Mouse (Mus musculus) hindbrain, embryonic 10.5 days (tissue): ENCODE results near the gene Ezr. TPM values are rescaled to one million over a fixed set of nuclear protein-coding genes. Genes with fewer than 3 reads are reported as not detected.

ENCODE experiments used
- DNase-seq: peaks from one replicate; pipeline ENCODE4 v3.0.0-alpha.2; 2017; ENCODE audit warnings: low spot score
- H3K27ac ChIP-seq: fragments of 300-500 bp; sonication (generic); 2 replicates; pipeline ENCODE4 v1.5.1; 2016; ENCODE audit warnings: mild to moderate bottlenecking, moderate library complexity
- H3K27me3 ChIP-seq: fragments of 300-500 bp; sonication (generic); 2 replicates; pipeline ENCODE4 v1.6.1; 2016; ENCODE audit warnings: mild to moderate bottlenecking; ENCODE audit not compliant: poor library complexity, insufficient read depth, severe bottlenecking
- H3K36me3 ChIP-seq: fragments of 300-500 bp; sonication (generic); 2 replicates; pipeline ENCODE4 v1.6.1; 2016; ENCODE audit warnings: mild to moderate bottlenecking, moderate library complexity
- H3K4me1 ChIP-seq: fragments of 300-500 bp; sonication (generic); replicated peaks from 2 replicates; pipeline ENCODE4 v1.6.1; 2016; ENCODE audit warnings: mild to moderate bottlenecking
- H3K4me3 ChIP-seq: fragments of 300-500 bp; sonication (generic); 2 replicates; pipeline ENCODE4 v1.5.1; 2016; ENCODE audit warnings: mild to moderate bottlenecking, moderate library complexity
- H3K9me3 ChIP-seq: fragments of 300-500 bp; sonication (generic); 2 replicates; pipeline ENCODE4 v1.6.1; 2016; ENCODE audit warnings: mild to moderate bottlenecking, moderate library complexity
- WGBS: fragments of 180-500 bp; shearing (Covaris S2); methylation state at CpG from one replicate; pipeline ENCODE4 v1.1.7; 2016; 5-methylcytosine and 5-hydroxymethylcytosine counted together
- polyA plus RNA-seq: library from polyadenylated mRNA; unstranded; fragments of >200 nt; fragmentation: Nextera tagmentation; extraction: Ambion mirVana; gene quantifications from 2 replicates; pipeline ENCODE4 v1.2.1, GENCODE M21; 2016

Gene Ezr
- polyA plus RNA-seq, 1 experiment from 2014 or later: 99.4 TPM

DNA sequence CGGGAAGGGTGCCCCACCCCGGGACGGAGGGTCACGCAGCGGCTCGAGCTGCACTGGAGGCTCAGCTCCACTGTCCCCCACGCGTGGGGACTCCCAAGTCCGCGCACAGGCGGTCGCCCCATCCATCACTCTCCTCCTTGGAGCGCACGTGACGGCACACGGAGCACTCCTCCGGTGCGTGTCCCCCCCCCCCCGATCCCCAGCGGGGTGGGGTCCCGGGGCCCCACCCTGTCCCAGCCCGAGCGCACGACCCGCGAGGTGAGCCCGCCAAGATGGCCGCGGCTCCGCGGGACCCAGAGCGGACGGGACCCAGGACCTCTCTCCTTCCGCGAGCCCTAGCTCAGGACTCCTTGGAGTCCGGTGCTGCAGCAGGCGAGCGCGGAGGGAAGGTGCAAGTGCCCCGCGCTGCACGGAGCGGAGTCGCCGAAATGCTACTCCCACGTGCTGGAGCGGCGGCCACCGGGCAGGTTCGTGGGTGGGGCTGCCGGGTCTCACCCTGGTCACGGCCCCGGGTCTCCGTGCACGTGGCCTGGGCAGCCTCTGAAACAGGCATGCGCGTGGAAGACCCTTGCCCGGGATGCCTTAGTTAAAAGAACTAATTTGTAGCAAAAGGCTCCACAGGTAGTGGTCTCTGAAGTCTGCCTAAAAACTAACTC, 550 bp upstream of the Ezr start:
- Histone ChIP-seq H3K4me1 (peaks cover 46% of the 10 kb centered on the region), H3K27me3 (peaks cover 46% of the 10 kb centered on the region), H3K27ac (peak overlapping the region; percentile 96), H3K9me3 (no peaks in the 10 kb centered on the region), H3K36me3 (no peaks in the 10 kb centered on the region), H3K4me3 (peak overlapping the region; percentile 92)
- peak; percentile 72 for DNase-seq
- under 1% methylated on average over 57 of the region's 58 CpGs for WGBS

DNA sequence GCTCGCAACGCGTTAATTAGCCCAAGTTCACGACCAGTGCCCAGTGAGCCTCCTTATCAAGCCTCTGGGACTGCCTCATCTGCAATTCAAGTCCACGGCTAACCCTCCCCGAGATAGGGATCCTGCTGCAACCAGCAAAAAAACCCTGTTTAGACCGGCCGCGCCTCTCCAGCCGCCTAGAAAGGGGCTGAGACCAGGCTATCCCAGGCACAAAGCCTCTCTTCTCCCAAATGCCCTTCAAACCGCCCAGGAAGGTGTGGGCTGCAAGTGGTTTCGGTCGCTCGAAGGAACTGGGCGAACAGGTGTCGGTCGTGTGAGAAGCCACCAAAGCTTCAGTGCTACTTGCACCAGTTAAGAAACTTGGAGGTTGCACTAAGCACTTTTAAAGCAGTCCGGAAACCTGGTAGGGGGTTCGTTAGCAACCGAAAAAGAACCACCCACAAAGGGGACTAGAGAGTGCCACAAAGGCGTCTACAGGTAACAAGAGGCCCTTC, 504 bp downstream of the Ezr start:
- Histone ChIP-seq H3K4me3 (peak overlapping the region; percentile 92), H3K27me3 (peaks cover 46% of the 10 kb centered on the region), H3K27ac (peak overlapping the region; percentile 96), H3K9me3 (no peaks in the 10 kb centered on the region), H3K4me1 (peaks cover 56% of the 10 kb centered on the region), H3K36me3 (no peaks in the 10 kb centered on the region)
- peak; percentile 53 for DNase-seq
- under 1% methylated on average over 21 of the region's 21 CpGs for WGBS

DNA sequence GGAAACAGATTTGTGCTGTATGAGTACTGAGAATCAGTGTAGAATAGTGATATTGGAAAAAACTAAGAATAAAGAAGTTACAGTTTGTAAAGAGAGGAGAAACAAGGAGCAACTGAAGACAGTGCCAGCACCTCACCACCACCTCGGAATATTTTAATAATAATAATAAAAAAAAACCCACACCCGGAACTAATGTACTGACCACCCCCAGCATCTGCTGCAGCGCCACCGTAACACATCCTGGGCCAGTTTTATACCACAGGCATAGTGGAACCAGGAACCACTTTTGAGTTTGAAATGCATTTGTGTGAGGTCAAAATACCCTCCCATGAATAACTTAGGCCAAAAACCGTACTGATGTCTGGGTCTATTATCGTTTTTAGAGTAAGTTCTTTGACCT, 1.3 kb downstream of the Ezr start:
- peak overlapping the region; percentile 92 for H3K4me3 ChIP-seq
- 54% methylated on average over 6 of the region's 6 CpGs for WGBS
- H3K4me1 ChIP-seq: peaks cover 64% of the 10 kb centered on the region
- peaks cover 46% of the 10 kb centered on the region for H3K27me3 ChIP-seq
- H3K27ac ChIP-seq: no peak overlapping the region
- H3K36me3 ChIP-seq: no peaks in the 10 kb centered on the region
- H3K9me3 ChIP-seq: no peaks in the 10 kb centered on the region
- no peak for DNase-seq

DNA sequence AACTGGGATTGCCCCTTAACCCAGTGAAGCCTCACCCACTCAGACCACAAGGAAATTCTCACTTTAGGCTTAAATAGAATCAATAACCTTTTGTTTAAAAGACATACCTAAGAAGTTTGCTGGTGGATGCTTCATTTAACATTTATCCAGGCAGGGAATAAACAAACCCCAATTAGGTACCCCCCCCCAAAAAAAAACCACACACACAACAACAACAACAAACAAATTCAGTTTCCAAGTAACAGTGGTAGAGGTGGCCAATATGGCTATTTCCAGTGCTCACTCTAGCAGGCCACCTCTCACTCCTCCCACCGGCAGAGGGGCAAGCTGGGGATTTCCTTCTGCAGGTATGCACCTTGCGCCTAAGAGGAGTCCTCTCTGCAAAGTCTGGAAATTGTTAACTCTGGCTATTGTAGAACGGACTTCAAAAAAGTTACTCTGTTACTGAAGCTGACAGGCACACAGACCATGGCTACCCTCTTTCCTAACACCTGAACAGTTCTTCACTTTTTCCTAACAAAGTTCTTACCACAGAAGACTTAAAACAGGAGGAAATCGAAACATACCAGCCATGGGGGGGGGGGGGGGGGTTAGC, 2.0 kb downstream of the Ezr start:
- H3K27me3 ChIP-seq: peaks cover 46% of the 10 kb centered on the region
- H3K4me1 ChIP-seq: peaks cover 71% of the 10 kb centered on the region
- H3K27ac ChIP-seq: no peak overlapping the region
- H3K9me3 ChIP-seq: no peaks in the 10 kb centered on the region
- DNase-seq: no peak
- H3K4me3 ChIP-seq: peak overlapping the region; percentile 92
- no peaks in the 10 kb centered on the region for H3K36me3 ChIP-seq
- WGBS: 53% methylated on average over 4 of the region's 4 CpGs

DNA sequence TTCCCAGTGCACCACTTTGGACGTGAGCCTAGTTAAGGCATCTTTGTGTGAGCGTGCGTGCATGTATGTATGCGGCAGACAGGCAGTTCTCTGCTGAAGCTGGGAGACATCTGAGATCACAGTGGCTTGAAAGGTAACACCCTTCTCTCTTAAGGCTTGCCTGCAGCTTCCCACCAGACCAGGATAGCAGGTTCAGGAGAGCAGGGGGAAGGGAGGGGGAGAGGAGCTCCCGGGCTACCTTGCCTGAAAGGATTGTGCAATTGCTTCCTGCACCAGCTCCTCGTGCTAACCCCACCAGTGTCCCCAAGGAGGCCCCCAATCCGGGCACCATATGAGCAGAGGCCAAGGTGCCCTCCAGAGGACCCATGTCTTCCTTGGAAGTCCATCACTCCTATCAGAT, 3.0 kb downstream of the Ezr start:
- Histone ChIP-seq H3K4me1 (peaks cover 78% of the 10 kb centered on the region), H3K4me3 (peak overlapping the region; percentile 92), H3K27me3 (peaks cover 46% of the 10 kb centered on the region), H3K36me3 (no peaks in the 10 kb centered on the region), H3K27ac (peak overlapping the region; percentile 79), H3K9me3 (no peaks in the 10 kb centered on the region)
- 32% methylated on average over 7 of the region's 7 CpGs for WGBS
- no peak for DNase-seq

DNA sequence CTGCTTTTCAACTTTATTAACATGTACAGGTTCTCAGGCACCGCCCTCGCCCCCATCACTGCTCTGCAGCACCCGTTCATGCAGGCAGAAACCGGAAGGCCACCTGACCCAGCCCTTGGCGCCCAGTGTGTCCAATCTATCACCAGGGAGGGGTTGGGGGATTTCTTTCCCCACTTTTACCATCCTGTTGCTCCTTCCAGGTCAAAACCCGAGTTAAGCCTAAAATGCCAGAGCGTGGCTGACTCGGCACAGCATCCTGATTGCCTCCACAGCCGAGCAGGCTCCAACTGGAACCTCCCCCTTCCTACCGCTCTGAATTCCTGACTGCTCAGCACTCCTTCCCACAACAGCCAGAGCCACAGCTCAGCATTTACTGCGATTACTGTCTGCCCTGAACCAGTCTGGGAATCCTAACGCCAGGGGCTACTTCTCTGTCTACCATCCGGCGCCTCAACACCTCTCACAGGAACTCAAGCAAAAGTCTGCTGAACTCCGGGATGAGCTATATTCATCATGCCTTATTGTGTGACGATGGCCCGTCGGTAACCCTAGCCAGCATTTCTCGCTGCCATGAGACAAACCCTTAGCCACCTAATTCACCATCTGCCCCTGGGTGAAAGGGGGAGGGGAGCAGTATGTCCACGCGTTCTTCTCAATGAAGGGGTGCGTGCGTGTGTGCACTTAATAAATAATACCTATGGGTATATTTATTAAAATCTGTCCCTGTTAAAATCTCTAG, 3.6 kb downstream of the Ezr start:
- no peaks in the 10 kb centered on the region for H3K9me3 ChIP-seq
- H3K4me1 ChIP-seq: peaks cover 83% of the 10 kb centered on the region
- H3K4me3 ChIP-seq: peak overlapping the region; percentile 92
- peak; percentile 64 for DNase-seq
- 8% methylated on average over 23 of the region's 23 CpGs for WGBS
- peak overlapping the region; percentile 79 for H3K27ac ChIP-seq
- H3K36me3 ChIP-seq: no peaks in the 10 kb centered on the region
- peaks cover 40% of the 10 kb centered on the region for H3K27me3 ChIP-seq

DNA sequence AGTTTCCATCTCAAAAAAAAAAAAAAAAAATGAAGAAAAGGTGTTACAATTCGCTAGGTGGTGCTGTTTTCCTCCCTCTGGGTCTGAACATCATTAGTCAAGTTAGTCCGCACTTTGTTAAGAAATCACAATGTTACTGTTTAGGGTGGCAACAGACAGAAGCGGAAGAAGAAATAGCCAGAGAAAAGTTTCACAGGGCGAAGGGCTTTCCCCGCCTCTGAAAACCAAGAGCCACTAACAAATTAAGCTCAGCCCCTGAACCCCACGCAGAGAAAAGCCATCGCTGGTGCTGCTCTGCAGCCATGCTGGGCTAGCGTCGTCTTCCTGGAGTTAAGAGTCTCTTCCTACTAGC, 4.3 kb downstream of the Ezr start:
- H3K4me1 ChIP-seq: peaks cover 86% of the 10 kb centered on the region
- peak; percentile 57 for DNase-seq
- no peaks in the 10 kb centered on the region for H3K36me3 ChIP-seq
- no peaks in the 10 kb centered on the region for H3K9me3 ChIP-seq
- 3% methylated on average over 9 of the region's 9 CpGs for WGBS
- H3K27ac ChIP-seq: peak overlapping the region; percentile 79
- peaks cover 33% of the 10 kb centered on the region for H3K27me3 ChIP-seq
- peak overlapping the region; percentile 92 for H3K4me3 ChIP-seq

DNA sequence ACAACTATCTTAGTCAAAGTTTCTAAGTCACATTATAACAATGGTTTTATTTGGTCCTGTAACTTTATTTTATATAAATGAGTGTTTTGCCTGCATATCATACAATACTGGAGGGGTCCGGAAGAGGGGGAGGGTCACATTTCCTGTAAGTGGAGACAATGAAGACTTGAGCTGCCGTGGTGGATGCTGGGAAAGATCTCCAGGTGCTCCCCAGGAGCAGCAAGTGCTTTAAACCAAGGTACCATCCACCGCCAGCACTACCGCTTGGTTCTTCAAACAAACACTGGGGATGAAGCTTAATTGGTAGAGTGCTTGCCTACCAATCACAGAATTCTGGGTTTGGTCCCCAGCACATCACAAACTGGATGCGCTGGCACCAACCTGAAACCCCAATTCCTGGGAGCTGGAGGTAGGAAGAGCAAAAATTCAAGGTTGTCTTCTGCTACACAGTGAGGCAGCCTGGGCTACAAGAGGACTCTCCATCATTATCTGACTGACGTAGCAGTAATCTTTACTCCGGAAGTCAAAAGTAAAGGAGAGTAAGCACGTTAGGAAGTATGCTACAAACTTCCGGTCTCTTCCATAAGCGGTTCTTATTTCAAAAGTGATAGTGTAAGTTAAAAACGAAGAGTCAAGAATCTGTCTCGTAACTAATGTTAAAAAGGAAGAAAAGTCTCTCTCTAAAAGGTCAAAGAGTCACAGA, 4.8 kb downstream of the Ezr start:
- WGBS: 72% methylated on average over 12 of the region's 12 CpGs
- H3K4me1 ChIP-seq: peaks cover 84% of the 10 kb centered on the region

DNA sequence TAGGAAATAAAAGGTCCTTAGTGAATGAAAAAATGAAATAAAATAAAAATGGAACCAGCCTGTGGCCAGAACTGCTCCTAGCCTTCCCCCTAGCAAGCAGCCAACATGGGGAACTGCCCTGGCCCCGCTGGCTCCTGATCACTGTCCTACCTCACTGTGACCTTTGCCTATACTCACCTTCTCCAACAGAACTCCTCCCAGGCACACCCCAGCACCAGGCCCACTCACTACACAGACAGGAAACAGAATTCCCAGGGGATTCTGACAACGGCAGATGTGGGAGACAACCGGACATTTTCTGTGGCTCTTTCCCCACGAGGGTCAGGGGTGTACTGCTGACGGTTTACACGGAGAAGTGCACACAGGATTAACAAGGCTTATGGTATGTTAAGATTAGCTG, 5.5 kb downstream of the Ezr start:
- Histone ChIP-seq H3K27me3 (peaks cover 27% of the 10 kb centered on the region), H3K4me1 (peaks cover 79% of the 10 kb centered on the region), H3K36me3 (no peaks in the 10 kb centered on the region), H3K27ac (peak overlapping the region; percentile 76; the same call in 1 of the 2 replicates), H3K9me3 (no peaks in the 10 kb centered on the region), H3K4me3 (no peak overlapping the region)
- 75% methylated on average over 6 of the region's 6 CpGs for WGBS
- no peak for DNase-seq

More for the DNA sequence above, 4.8 kb downstream of the Ezr start:
- no peak overlapping the region for H3K27ac ChIP-seq
- no peak for DNase-seq
- no peaks in the 10 kb centered on the region for H3K36me3 ChIP-seq
- H3K27me3 ChIP-seq: peaks cover 32% of the 10 kb centered on the region
- H3K4me3 ChIP-seq: peak overlapping the region; percentile 92; the same call in 1 of the 2 replicates
- no peaks in the 10 kb centered on the region for H3K9me3 ChIP-seq

DNA sequence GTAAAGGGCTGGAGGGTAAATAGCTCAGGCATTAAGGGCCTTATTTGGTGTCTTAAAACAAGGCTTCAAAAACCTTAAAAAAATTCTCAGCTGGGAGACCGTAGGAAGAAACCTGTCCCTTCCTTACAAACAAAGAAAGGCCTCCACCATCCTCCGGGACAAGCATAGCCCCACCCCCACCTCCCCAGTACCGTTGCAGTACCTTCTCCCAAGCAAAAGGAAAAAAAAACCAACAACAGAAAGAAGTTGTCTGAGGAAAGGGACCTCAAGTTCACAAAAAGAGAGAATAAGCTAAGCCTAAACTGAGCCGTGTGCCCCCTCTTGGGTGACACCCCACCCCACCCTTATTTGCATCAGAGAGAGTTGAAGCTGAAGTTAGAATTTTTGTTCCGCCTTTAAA, 6.0 kb downstream of the Ezr start:
- H3K4me3 ChIP-seq: no peak overlapping the region
- H3K4me1 ChIP-seq: peaks cover 79% of the 10 kb centered on the region
- 36% methylated on average over 5 of the region's 5 CpGs for WGBS
- H3K36me3 ChIP-seq: no peaks in the 10 kb centered on the region
- peaks cover 23% of the 10 kb centered on the region for H3K27me3 ChIP-seq
- peak overlapping the region; percentile 76 for H3K27ac ChIP-seq
- H3K9me3 ChIP-seq: no peaks in the 10 kb centered on the region
- no peak for DNase-seq

DNA sequence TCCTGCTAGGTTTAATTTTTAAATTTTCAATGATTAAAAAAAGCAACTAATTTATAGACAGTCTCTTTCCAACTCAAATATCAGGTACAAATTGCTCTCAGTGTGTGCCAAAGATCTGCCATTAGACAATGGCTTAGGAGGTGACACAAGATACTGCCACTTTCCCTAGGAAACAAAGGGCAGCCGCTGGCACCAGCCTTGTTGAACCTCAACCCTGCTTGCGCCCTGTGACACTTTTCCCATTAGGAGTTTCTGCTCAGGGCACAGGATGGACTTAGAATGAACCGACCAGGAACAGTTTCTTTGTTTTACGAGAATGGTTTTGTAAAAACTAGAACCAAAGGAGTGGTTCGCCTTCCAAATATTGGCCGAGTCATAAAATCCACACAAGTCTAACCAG, 6.5 kb downstream of the Ezr start:
- H3K9me3 ChIP-seq: no peaks in the 10 kb centered on the region
- H3K36me3 ChIP-seq: no peaks in the 10 kb centered on the region
- no peak for DNase-seq
- no peak overlapping the region for H3K4me3 ChIP-seq
- H3K4me1 ChIP-seq: peaks cover 78% of the 10 kb centered on the region
- peak overlapping the region; percentile 76 for H3K27ac ChIP-seq
- H3K27me3 ChIP-seq: peaks cover 18% of the 10 kb centered on the region
- 51% methylated on average over 6 of the region's 6 CpGs for WGBS

DNA sequence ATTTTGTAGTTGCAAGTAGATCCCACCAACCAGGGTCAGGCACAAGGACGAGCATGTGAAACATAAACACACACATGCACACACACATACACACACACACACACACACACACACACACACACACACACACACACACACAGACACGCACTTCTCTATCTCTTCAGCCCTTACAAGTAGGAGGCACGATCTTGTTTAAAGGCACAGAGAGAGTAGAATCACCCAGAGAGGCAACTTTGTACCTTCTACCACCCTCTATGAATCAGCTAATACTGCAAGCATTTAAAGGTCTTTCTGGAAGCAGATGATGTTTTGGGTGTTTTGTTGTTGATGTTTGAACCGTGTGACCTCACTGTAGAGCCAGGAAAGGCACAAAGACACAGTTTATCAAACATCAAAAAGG, 6.9 kb downstream of the Ezr start:
- DNase-seq: no peak
- Histone ChIP-seq H3K27ac (peak overlapping the region; percentile 76), H3K36me3 (no peaks in the 10 kb centered on the region), H3K9me3 (no peaks in the 10 kb centered on the region), H3K4me1 (peaks cover 74% of the 10 kb centered on the region), H3K4me3 (no peak overlapping the region), H3K27me3 (peaks cover 14% of the 10 kb centered on the region)
- 75% methylated on average over 4 of the region's 4 CpGs for WGBS
